Mouse (Mus musculus) heart, adult 2 months (tissue): Measurements from ENCODE around the gene Izumo4.

Source experiments
- CTCF ChIP-seq: fragments of 200-600 bp; IDR thresholded peaks from 2 replicates; pipeline ENCODE4 v1.8.1; 2022; ENCODE audit warnings: antibody characterized with exemption, mild to moderate bottlenecking, moderate library complexity
- EP300 ChIP-seq: fragments of 200-500 bp; IDR thresholded peaks from 2 replicates; pipeline ENCODE4 v1.6.1; 2011; ENCODE audit warnings: low read depth, low read length, control low read depth; ENCODE audit not compliant: insufficient read depth
- POLR2A ChIP-seq: fragments of 200-500 bp; IDR thresholded peaks from 2 replicates; pipeline ENCODE4 v1.6.1; 2011; ENCODE audit warnings: mild to moderate bottlenecking, low read depth, low read length, control low read depth; ENCODE audit not compliant: insufficient read depth

DNA sequence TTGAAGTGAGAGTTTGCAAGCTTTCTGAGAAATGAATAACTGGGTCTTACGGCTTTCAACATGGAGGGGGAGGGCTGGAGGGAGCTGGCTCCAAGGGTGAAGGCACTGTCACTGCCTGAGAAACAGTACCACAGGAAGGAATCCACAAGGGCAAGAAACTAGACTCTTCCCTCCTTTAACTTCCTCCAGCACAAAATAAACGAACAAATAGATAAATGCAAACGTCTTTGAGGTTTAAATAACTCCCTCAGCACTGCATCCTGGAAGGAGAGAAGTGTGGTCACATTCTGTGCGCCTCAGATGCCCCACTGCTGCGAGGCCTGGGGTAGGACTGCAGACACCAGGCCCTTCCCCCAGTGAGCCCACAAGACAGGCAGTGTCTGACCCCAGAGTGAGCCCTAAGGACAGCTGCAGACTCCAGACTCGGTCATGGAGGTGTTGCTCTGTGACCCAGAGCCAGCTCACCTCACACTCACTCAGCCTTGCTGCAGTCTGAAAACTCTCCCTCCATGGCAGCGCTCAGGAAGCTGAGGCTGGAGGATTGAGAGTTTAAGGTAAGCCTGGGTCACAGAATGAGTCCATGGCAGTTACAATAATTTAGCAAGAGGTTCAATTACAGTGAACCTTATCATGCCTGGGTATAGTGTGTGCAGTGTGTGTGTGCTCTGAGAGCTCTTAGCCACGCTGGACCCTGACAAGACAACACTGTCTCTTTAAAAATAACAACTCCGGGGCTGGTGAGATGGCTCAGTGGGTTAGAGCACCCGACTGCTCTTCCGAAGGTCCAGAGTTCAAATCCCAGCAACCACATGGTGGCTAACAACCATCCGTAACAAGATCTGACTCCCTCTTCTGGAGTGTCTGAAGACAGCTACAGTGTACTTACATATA is 5.2 kb upstream of the Izumo4 start:
- TF ChIP-seq POLR2A: no peak
- TF ChIP-seq CTCF: no peak
- no peak for TF ChIP-seq EP300
